Mouse (Mus musculus) ES-CJ7 (cell line): ENCODE data around the gene Xrcc3.
A peak's percentile ranks its signal among the peaks of the same experiment; 100 is the strongest.

Experiments used
- DNase-seq: peaks from one replicate; pipeline ENCODE4 v3.0.0; 2011; ENCODE audit warnings: low read depth, low spot score

Xrcc3 gene

DNA sequence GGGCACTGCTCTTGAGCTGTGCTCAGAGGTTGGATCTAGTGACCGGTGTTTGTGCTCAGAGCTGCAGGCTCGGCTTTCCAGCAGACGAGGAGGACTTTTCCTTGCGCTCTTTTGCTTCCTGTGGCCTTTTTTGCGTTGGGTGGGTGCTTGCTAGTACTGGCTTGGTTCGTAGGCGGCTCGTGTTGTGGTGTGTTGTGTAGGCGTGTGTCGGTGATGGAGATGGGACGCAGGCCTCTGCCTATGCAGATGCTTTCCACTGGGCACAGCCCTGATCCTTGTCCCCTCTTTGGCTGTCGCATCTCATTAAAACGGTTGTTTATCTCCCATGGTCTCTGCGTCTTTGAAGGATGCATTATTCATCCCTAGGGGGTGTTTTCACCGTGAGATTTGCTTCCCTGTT lies 38.8 kb downstream of the Xrcc3 start:
- no peak for DNase-seq

- peak; percentile 31 for DNase-seq
These were observed 39.5 kb downstream of the Xrcc3 start for GRCm38 (mm10) chr12:111774156-111774555.

GRCm38 (mm10) chr12:111770651-111771050 lies 43.0 kb downstream of the Xrcc3 start:
- DNase-seq = no peak

DNA sequence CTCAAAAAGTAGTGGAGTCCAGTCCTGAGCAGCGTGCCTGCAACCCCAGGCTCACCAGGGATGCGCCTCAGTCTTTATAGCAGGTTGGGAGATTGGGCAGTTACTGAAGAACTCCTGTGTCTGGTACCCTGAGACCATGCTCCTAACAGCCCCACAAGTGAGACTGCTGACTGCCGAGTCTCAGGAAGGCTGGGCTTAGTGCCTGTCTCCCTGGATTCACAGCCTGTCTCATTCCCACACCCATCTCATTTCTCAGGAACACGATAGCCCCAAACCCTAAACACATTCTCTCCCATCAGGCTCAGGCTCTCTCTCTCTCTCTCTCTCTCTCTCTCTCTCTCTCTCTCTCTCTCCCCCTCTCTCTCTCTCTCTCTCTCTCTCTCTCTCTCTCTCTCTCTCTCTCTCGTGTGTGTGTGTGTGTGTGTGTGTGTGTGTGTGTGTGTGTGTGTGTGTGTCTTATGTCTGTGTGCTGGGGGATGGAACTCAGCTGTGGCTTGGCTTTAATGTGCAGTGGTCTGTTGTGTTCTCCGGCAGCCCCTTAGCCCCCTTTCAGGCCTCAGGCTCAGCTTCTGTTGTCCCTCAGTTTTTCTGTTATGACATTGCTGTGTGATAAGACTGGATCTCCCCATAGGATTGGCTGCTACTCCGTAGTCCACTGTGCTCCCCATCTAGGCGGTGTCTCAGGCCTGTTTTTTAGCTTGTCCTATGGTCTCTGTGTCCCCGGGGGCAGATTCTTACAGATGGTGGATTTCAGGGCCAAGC lies 43.7 kb downstream of the Xrcc3 start:
- no peak for DNase-seq

GRCm38 (mm10) chr12:111769306-111769705 lies 44.4 kb downstream of the Xrcc3 start:
- peak; percentile 90 for DNase-seq

GRCm38 (mm10) chr12:111768322-111768928 lies 45.2 kb downstream of the Xrcc3 start:
- DNase-seq = no peak

GRCm38 (mm10) chr12:111766313-111767236 lies 47.1 kb downstream of the Xrcc3 start:
- DNase-seq = peak; percentile 61

GRCm38 (mm10) chr12:111762620-111763280 lies 50.9 kb downstream of the Xrcc3 start:
- no peak for DNase-seq

DNA sequence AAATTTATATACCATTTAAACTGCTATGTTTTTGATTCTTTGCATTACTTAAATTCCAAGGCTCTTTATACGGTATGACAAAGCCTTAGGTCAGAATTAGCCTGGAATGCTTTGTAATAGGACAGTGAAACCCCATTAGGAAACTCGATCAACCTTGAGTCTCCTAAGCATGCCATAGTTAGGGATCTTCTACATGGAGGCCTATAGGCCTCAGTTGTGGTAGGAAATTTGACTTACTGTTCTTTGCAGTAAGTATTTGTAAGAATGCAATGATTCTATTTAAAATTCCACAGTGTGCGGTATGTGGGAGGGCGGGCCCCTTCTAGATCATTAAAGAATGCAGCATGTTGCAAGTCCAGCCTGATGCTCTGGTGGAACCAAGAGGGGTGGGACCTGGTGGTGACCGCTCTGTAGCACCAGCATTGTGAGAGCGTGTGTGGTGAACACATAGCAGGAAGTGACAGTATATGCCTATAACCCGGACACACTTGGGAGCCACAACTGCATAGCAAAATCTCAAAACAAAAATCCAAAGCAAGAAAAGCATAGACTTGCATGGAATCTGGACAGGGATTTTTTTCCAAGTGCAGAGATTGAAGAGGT lies 53.3 kb downstream of the Xrcc3 start:
- DNase-seq = no peak

GRCm38 (mm10) chr12:111759176-111760061 lies 54.3 kb downstream of the Xrcc3 start:
- no peak for DNase-seq

GRCm38 (mm10) chr12:111758381-111759175 lies 55.1 kb downstream of the Xrcc3 start, which contains the start of gene Klc1:
Gene Klc1, plus strand, starts transcription at chr12:111758849.
- DNase-seq = no peak

DNA sequence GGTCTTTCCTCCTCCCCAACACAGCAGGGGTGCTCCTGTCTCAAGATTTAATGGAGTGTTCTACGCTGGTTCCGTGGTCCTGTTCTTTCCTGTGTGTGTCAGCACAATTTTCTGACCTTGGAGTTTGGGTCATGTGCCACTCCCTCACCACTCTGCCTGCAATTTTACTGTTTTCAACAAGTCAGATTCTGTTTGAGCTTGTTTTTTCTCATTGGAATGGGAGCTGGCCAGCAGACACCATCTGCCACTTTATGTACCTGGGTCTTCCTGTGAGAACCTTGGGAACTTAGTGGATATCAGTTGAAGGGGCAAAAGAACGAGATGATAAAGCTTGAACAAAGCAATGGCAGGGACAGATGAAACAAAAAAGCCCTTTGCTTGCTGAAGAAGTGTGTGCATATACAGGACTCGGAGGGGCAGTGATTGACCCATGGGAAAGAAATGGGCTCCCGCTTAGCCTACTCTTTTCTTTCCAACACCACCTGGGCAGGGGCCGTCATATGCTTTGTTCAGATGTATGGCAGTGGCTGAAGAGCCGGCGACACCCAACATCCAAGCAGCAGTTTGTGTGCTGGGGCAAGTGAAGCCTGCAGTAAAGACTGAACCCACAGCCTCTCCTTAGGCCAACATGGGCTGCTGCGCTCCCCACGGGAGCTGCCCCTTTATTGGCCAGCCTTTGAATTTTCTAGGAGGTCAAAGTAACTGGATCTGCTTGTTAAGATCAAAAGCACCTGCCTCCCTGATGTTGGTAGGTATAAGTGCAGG lies 55.9 kb downstream of the Xrcc3 start:
- no peak for DNase-seq

GRCm38 (mm10) chr12:111756698-111757082 lies 57.0 kb downstream of the Xrcc3 start:
- no peak for DNase-seq

DNA sequence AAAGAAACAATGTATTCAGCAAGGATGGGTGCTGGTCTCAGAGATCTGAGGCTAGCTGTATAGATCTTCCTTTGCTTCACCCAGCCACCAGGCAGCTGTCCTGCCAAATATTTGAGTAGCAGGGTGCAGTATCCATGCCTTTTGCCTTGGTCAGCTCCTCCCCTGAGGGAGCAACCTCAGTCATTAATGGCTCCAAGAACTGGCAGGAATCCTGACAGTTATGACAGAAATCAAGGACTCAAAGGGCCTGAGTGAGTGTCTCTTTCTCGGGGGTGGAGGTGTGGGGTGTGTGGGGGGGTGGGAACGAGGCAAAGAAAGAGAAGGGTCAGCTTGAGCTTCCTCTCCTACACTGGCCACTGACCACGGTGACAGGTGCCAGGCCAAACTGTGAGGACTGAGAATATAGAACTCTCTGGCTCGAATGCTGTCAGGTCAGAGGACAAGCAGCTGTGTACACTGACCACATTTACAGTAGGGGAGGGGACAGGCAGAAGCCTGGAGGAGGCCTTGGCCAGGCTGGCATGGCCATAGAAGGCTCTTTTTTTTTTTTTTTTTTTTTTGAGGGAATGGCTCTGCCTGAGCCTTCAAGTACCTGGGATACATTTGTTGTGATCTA lies 57.5 kb downstream of the Xrcc3 start:
- no peak for DNase-seq

- no peak for DNase-seq
These were observed 58.4 kb downstream of the Xrcc3 start for GRCm38 (mm10) chr12:111755231-111755630.

DNA sequence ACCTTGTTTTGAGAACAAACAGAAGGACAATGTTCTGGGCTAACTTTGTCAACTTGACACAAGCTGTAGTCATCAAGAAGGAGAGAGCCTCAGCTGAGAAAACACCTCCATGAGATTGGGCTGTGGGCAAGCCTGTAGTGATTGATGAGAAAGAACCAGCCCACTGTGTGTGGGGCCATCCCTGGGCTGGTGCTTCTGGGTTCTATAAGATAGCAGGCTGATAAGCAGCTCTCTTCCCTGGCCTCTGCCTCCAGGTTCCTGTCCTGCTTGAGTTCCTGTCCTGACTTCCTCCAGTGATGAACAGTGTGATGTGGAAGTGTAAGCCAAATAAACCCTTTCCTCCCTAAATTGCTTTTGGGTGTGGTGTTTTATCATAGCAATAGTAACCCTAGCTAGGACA lies 59.0 kb downstream of the Xrcc3 start:
- no peak for DNase-seq

- DNase-seq = no peak
These were observed 60.3 kb downstream of the Xrcc3 start for GRCm38 (mm10) chr12:111753347-111753746.
